Mouse (Mus musculus) T-helper 1 cell (primary cell): ENCODE results near the gene Esp22.
"Not testable (repeated sequence)": the region's sequence is repeated elsewhere in the genome, so short reads cannot be mapped to it uniquely, and the experiment has no call there.

Experiments
- in situ Hi-C: fragments of 300-600 bp; cut with MboI, MseI; formaldehyde crosslinking; loops from one replicate; pipeline ENCODE4 v1.15.1; 2025; ENCODE audit warnings: high pct_unique_total_duplicates

Gene Esp22

GRCm38 (mm10) chr17:39095034-39095433 is at the start of gene Esp22:
Gene Esp22, plus strand, starts transcription at chr17:39095334.
- in situ Hi-C loops: no loop called here

- in situ Hi-C loops: no loop called here
Observed at GRCm38 (mm10) chr17:39063641-39064040, 31.5 kb upstream of the Esp22 start.

- in situ Hi-C loops: no loop called here
Observed at GRCm38 (mm10) chr17:39076937-39077336, 18.2 kb upstream of the Esp22 start, which contains the start of gene Esp23. Gene Esp23, minus strand, starts transcription at chr17:39077037.

GRCm38 (mm10) chr17:39107126-39107525 is 12.0 kb downstream of the Esp22 start:
- in situ Hi-C loops: not testable (repeated sequence)

GRCm38 (mm10) chr17:39129156-39129555 is 34.0 kb downstream of the Esp22 start:
- in situ Hi-C loops: not testable (repeated sequence)
